Mouse (Mus musculus) lung, adult 2 months (tissue): Measurements from ENCODE around the gene Prkrip1.

Experiments
- CTCF ChIP-seq: fragments of 200-500 bp; IDR thresholded peaks from 2 replicates; pipeline ENCODE4 v1.5.1; 2011; ENCODE audit warnings: mild to moderate bottlenecking, low read length, control low read depth; ENCODE audit not compliant: insufficient read depth
- POLR2A ChIP-seq: fragments of 200-500 bp; IDR thresholded peaks from 2 replicates; pipeline ENCODE4 v1.6.1; 2011; ENCODE audit warnings: low read depth, mild to moderate bottlenecking, control low read depth, low read length, borderline replicate concordance; ENCODE audit errors: extremely low read depth

DNA sequence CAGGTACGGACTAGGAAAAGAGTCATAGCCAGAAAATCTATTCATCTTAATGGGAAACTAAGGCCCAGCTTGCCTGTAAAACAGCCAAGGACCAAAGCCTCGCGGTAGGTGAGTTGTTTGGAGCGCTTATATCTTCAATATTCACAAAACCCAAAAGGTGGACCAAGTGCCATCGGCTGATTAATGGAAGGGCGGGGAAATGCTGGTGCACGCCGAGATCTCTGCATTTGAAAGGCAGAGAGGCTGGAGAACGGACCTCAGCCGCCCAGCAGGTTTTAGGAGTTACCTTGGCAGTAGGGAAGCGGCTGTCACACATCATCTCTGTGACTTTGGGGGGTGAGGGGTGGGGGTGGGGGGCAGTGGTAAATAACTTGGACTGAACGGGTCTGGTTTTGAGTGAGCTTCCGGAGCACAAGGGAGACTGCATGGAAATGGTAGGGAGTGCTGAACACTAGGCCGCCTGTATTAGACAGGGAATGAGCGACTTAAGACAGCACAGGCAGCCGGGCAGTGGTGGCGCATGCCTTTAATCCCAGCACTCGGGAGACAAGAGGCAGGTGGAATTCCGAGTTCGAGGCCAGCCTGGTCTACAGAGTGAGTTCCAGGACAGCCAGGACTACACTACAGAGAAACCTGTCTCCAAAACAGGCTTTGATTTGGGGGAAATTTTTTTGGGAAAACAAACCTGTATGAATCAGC is 62.3 kb downstream of the Prkrip1 start:
- TF ChIP-seq POLR2A (no peak), CTCF (no peak)
